Mouse (Mus musculus): ENCODE results near the gene Tbcb.

- TF ChIP-seq CTCF (IDR thresholded peaks at IDR 0.05; ENCODE audit: low read depth) = no peak
- no peak for TF ChIP-seq EP300 (IDR thresholded peaks at IDR 0.05; ENCODE audit: low read depth)
These were observed 774 bp downstream of the Tbcb start for GRCm38 (mm10) chr7:30231328-30231668.
